Mouse (Mus musculus): ENCODE measurements around the gene Glcci1. TPM values are rescaled to one million over a fixed set of nuclear protein-coding genes. Genes with fewer than 3 reads are reported as not detected.
A peak's percentile ranks its signal among the peaks of the same experiment; 100 is the strongest.

Glcci1 gene
- polyA plus RNA-seq, 1 experiment = 0.84 TPM

- no peaks in the 10 kb centered on the region for H3K36me3 ChIP-seq (ENCODE audit: control insufficient read depth, insufficient read depth)
- H3K27me3 ChIP-seq (ENCODE audit: control insufficient read depth, insufficient read depth, insufficient read length) = no peaks in the 10 kb centered on the region
- no peaks in the 10 kb centered on the region for H3K79me2 ChIP-seq (ENCODE audit: control insufficient read depth, insufficient read depth)
- TF ChIP-seq USF1 (IDR thresholded peaks at IDR 0.05; ENCODE audit: low read depth) = no peak
- no peak for TF ChIP-seq SRF (IDR thresholded peaks at IDR 0.05; ENCODE audit: control insufficient read depth, insufficient read length, low read depth)
- no peak for TF ChIP-seq MYOD1 (IDR thresholded peaks at IDR 0.05; ENCODE audit: control insufficient read depth in 1 of 3, insufficient read length in 2 of 3, low read depth in 2 of 3)
- TF ChIP-seq TCF12 (IDR thresholded peaks at IDR 0.05; ENCODE audit: insufficient read depth, poor library complexity, severe bottlenecking) = no peak
- no peak for TF ChIP-seq REST (IDR thresholded peaks at IDR 0.05; ENCODE audit: insufficient read depth, insufficient read length)
- TF ChIP-seq MYOG (IDR thresholded peaks at IDR 0.05; ENCODE audit: control insufficient read depth in 1 of 3, insufficient read depth in 1 of 3, insufficient read length in 2 of 3, low read depth in 2 of 3) = no peak
- no peak for TF ChIP-seq E2F4 (IDR thresholded peaks at IDR 0.05; ENCODE audit: insufficient read depth)
- TF ChIP-seq CEBPB (IDR thresholded peaks at IDR 0.05; ENCODE audit: insufficient read depth, poor library complexity, severe bottlenecking) = no peak
- TF ChIP-seq MAX (IDR thresholded peaks at IDR 0.05; ENCODE audit: low read depth) = no peak
- no peak for TF ChIP-seq TCF3 (IDR thresholded peaks at IDR 0.05; ENCODE audit: insufficient read length, low read depth)
- TF ChIP-seq POLR2A (IDR thresholded peaks at IDR 0.05; ENCODE audit: insufficient read length, low read depth) = no peak
- TF ChIP-seq POLR2AphosphoS2 (IDR thresholded peaks at IDR 0.05; ENCODE audit: insufficient read length, low read depth) = no peak
- H3K4me2 ChIP-seq (ENCODE audit: low read depth) = no peak overlapping the region
- H3K4me3 ChIP-seq = no peak overlapping the region
- no peak overlapping the region for H3ac ChIP-seq (ENCODE audit: control insufficient read depth, insufficient read length)
Measured at GRCm38 (mm10) chr6:8504521-8505228, 4.7 kb upstream of the Glcci1 start.

- Histone ChIP-seq H3K27me3 (ENCODE audit: control insufficient read depth, insufficient read depth, insufficient read length) (no peaks in the 10 kb centered on the region), H3K79me2 (ENCODE audit: control insufficient read depth, insufficient read depth) (no peaks in the 10 kb centered on the region), H3K4me2 (ENCODE audit: low read depth) (no peak overlapping the region), H3K4me3 (no peak overlapping the region), H3ac (ENCODE audit: control insufficient read depth, insufficient read length) (no peak overlapping the region), H3K36me3 (ENCODE audit: control insufficient read depth, insufficient read depth) (no peaks in the 10 kb centered on the region)
- no peak for TF ChIP-seq MAX (IDR thresholded peaks at IDR 0.05; ENCODE audit: low read depth)
Measured at GRCm38 (mm10) chr6:8506631-8507030, 2.8 kb upstream of the Glcci1 start.

- H3K79me2 ChIP-seq (ENCODE audit: control insufficient read depth, insufficient read depth) = peaks cover 7% of the 10 kb centered on the region
- H3K4me2 ChIP-seq (ENCODE audit: low read depth) = peak overlapping the region; percentile 98
- peak overlapping the region; percentile 42 for H3K4me3 ChIP-seq
- H3K27me3 ChIP-seq (ENCODE audit: control insufficient read depth, insufficient read depth, insufficient read length) = no peaks in the 10 kb centered on the region
- peak; percentile 93 for TF ChIP-seq POLR2AphosphoS2 (IDR thresholded peaks at IDR 0.05; ENCODE audit: insufficient read length, low read depth)
- no peak for TF ChIP-seq TCF12 (IDR thresholded peaks at IDR 0.05; ENCODE audit: insufficient read depth, poor library complexity, severe bottlenecking)
- peak; percentile 91 for TF ChIP-seq POLR2A (IDR thresholded peaks at IDR 0.05; ENCODE audit: insufficient read length, low read depth)
- no peak for TF ChIP-seq E2F4 (IDR thresholded peaks at IDR 0.05; ENCODE audit: insufficient read depth)
- peak in 1 of 3 experiments; percentile 2 for TF ChIP-seq MYOG (IDR thresholded peaks at IDR 0.05; ENCODE audit: control insufficient read depth in 1 of 3, insufficient read depth in 1 of 3, insufficient read length in 2 of 3, low read depth in 2 of 3)
- TF ChIP-seq MYOD1 (IDR thresholded peaks at IDR 0.05; ENCODE audit: control insufficient read depth in 1 of 3, insufficient read length in 2 of 3, low read depth in 2 of 3) = no peak
- H3K36me3 ChIP-seq (ENCODE audit: control insufficient read depth, insufficient read depth) = no peaks in the 10 kb centered on the region
- peak overlapping the region; percentile 94 for H3ac ChIP-seq (ENCODE audit: control insufficient read depth, insufficient read length)
Measured at GRCm38 (mm10) chr6:8508883-8509536, 390 bp upstream of the Glcci1 start.

GRCm38 (mm10) chr6:8509961-8510863 lies 812 bp downstream of the Glcci1 start:
- Histone ChIP-seq H3K4me3 (peak overlapping the region; percentile 42), H3ac (ENCODE audit: control insufficient read depth, insufficient read length) (peak overlapping the region; percentile 94), H3K36me3 (ENCODE audit: control insufficient read depth, insufficient read depth) (no peaks in the 10 kb centered on the region), H3K27me3 (ENCODE audit: control insufficient read depth, insufficient read depth, insufficient read length) (no peaks in the 10 kb centered on the region), H3K4me2 (ENCODE audit: low read depth) (peak overlapping the region; percentile 84), H3K79me2 (ENCODE audit: control insufficient read depth, insufficient read depth) (peaks cover 7% of the 10 kb centered on the region)
- TF ChIP-seq SRF (IDR thresholded peaks at IDR 0.05; ENCODE audit: control insufficient read depth, insufficient read length, low read depth) = no peak

- TF ChIP-seq TCF12 (IDR thresholded peaks at IDR 0.05; ENCODE audit: insufficient read depth, poor library complexity, severe bottlenecking) (no peak), POLR2AphosphoS2 (IDR thresholded peaks at IDR 0.05; ENCODE audit: insufficient read length, low read depth) (no peak), E2F4 (IDR thresholded peaks at IDR 0.05; ENCODE audit: insufficient read depth) (no peak), MYOG (IDR thresholded peaks at IDR 0.05; ENCODE audit: control insufficient read depth in 1 of 3, insufficient read depth in 1 of 3, insufficient read length in 2 of 3, low read depth in 2 of 3) (no peak), USF1 (IDR thresholded peaks at IDR 0.05; ENCODE audit: low read depth) (no peak), POLR2A (IDR thresholded peaks at IDR 0.05; ENCODE audit: insufficient read length, low read depth) (no peak), TCF3 (IDR thresholded peaks at IDR 0.05; ENCODE audit: insufficient read length, low read depth) (no peak), REST (IDR thresholded peaks at IDR 0.05; ENCODE audit: insufficient read depth, insufficient read length) (no peak), MAX (IDR thresholded peaks at IDR 0.05; ENCODE audit: low read depth) (no peak), SRF (IDR thresholded peaks at IDR 0.05; ENCODE audit: control insufficient read depth, insufficient read length, low read depth) (no peak), CEBPB (IDR thresholded peaks at IDR 0.05; ENCODE audit: insufficient read depth, poor library complexity, severe bottlenecking) (no peak), MYOD1 (IDR thresholded peaks at IDR 0.05; ENCODE audit: control insufficient read depth in 1 of 3, insufficient read length in 2 of 3, low read depth in 2 of 3) (no peak)
- peaks cover 7% of the 10 kb centered on the region for H3K79me2 ChIP-seq (ENCODE audit: control insufficient read depth, insufficient read depth)
Measured at GRCm38 (mm10) chr6:8510864-8511428, 1.5 kb downstream of the Glcci1 start.

More at GRCm38 (mm10) chr6:8510864-8511428, 1.5 kb downstream of the Glcci1 start:
- H3ac ChIP-seq (ENCODE audit: control insufficient read depth, insufficient read length) = no peak overlapping the region
- no peaks in the 10 kb centered on the region for H3K27me3 ChIP-seq (ENCODE audit: control insufficient read depth, insufficient read depth, insufficient read length)
- peak overlapping the region; percentile 42 for H3K4me3 ChIP-seq
- H3K36me3 ChIP-seq (ENCODE audit: control insufficient read depth, insufficient read depth) = no peaks in the 10 kb centered on the region
- peak overlapping the region; percentile 84 for H3K4me2 ChIP-seq (ENCODE audit: low read depth)
